Mouse (Mus musculus) bone marrow, adult 2 months (tissue): ENCODE data around the gene Mlst8.

Source experiments
- CTCF ChIP-seq: fragments of 200-500 bp; IDR thresholded peaks from 2 replicates; pipeline ENCODE4 v1.5.1; 2011; ENCODE audit warnings: low read length, control low read depth; ENCODE audit not compliant: control insufficient read depth, insufficient read depth
- POLR2A ChIP-seq: fragments of 200-500 bp; IDR thresholded peaks from 2 replicates; pipeline ENCODE4 v1.6.1; 2011; ENCODE audit warnings: low read depth, mild to moderate bottlenecking, control low read depth, low read length, borderline replicate concordance; ENCODE audit not compliant: control insufficient read depth

GRCm38 (mm10) chr17:24476022-24476776 lies 2.7 kb downstream of the Mlst8 start:
- TF ChIP-seq CTCF (no peak), POLR2A (no peak)
